Mouse (Mus musculus): ENCODE measurements at regions not wholly inside any gene's neighbourhood (a gene's known extent, or its start where the extent isn't known, plus 50 kb on each side); places are given as distances from the start of the nearest gene placed in this dataset.

DNA sequence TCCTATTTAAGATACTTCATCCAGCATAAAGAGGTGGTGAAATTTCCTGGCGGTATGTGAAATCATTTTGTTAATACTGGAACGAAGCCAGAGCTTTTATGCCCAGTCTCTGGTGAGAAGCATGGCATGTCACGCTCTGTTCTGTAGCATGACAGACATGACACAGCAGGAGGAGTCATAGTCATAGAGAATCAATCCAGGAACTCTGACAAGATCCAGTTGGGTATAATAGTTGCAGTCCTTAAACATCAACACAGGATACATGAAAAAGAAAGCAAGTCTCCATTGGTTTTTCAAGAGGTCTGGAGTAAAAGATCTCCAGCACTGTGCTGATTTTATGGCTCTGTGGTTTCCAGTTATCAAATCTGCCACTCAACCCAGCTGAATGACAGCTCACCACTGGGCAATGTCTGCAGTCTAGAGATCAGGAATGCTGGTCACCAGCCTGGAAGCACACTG is 320.1 kb upstream of the Adgrl4 start:
- TF ChIP-seq POLR2A (IDR thresholded peaks at IDR 0.05; ENCODE audit: insufficient read depth, low read depth, low read length) (no peak), CTCF (IDR thresholded peaks at IDR 0.05) (no peak), EP300 (IDR thresholded peaks at IDR 0.05; ENCODE audit: insufficient read depth, low read depth, low read length) (no peak)

Measured in heart, adult 2 months (tissue).